Mouse (Mus musculus) embryo, embryonic 11.5 days (tissue): ENCODE measurements around the gene Hes3.

Experiments used
- DNase-seq: peaks from one replicate; pipeline ENCODE4 v3.0.0-alpha.2; 2012; ENCODE audit warnings: low read depth, low spot score

Gene Hes3

DNA sequence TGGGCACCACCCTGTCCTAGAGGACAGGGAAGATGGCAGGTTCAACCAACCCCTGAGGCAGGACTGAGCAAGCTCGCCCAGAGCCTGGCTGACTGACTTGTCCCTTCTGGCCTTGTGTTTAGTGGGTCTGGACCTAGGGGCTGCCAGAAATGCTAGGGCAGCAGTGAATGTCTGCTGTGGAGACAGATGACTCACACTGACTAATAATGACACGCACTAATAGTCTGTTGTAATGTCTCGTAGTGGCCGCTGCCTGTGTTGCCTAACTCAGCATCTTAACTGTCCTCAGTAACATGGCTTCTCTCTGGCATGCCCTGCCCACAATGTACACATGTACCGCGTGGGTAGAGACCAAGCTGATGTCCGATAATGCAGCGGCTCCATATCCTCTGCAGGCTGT is 31.0 kb downstream of the Hes3 start:
- no peak for DNase-seq

DNA sequence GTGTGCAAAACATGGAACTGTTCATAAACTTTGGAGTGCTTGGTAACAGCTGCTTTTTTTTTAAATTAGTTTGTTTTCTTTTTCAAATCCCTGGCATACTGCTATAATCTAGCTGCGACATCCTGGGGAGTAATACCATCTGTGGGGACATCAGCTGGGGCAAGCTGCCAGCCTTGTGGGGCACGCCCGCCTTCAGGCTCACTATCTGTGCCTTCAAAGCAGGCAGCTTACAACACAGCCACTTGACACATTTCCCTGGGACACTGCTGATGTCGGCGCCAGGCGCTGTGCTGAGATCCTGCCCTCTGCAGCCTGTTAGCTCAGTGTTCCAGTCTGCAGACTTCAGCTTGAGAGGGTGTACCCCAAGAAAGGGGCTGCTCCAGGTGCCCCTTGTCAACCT is 34.4 kb downstream of the Hes3 start:
- no peak for DNase-seq

DNA sequence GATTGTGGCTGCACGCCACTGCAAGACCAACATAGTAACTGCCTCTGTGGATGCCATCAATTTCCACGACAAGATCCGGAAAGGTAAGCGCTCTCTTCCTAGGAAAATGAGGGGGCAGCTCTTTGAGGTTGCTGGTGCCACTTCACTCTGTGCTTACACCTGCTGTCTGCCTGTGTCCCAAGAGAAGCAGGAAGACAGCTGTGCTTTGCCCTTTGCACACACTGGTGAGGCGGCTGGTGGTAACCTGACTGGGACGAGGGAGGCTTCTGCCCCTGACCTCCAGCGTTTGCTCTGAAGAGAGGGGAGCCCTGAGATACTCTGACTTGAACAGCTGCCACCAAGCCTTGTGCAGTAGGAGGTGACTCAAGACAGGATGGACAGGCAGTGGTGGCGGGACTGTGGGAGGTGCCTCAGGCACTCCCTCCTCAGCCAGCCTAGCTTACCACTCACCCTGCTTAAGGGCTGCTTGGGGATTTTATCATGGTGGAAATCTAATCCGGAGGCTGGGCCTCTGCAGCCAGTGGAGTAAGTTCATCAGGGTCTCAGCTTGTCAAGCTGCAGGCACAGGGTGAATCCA is 38.2 kb downstream of the Hes3 start:
- DNase-seq = no peak

DNA sequence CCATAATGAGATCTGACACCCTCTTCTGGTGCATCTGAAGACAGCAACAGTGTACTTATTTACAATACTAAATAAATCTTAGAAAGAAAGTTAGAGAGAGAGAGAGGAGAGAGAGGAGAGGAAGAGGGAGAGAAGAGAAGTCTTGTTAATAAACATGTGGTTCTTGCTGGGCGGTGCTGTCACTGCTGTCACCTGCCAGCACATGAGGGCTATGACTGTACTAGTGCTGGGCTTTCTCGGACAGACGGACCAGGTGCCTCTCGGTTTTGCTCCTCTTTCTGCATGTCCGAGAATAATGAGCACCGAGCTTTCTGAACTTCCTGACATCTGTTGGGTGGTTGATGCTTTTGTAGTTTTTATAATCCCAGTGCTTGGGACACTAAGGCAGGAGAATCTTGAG is 40.8 kb downstream of the Hes3 start:
- no peak for DNase-seq

DNA sequence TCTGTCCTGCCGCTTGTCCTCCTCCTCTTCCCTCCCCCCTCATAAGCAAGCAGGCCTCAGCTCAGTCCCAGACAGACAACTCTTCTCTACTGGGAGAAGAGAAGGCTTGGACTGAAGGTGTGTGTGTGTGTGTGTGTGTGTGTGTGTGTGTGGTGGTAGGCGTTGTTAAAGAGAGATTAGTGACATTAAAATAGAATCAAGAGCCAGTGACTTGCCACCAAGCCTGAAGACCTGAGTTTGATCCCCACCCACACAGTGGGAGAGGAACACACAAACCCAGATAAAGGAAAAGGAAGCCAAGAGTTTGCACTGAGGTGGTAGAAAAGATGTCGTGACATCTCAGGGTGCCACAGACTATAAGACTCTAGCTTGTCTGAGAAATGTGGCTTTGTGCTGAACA is 44.3 kb downstream of the Hes3 start:
- no peak for DNase-seq

DNA sequence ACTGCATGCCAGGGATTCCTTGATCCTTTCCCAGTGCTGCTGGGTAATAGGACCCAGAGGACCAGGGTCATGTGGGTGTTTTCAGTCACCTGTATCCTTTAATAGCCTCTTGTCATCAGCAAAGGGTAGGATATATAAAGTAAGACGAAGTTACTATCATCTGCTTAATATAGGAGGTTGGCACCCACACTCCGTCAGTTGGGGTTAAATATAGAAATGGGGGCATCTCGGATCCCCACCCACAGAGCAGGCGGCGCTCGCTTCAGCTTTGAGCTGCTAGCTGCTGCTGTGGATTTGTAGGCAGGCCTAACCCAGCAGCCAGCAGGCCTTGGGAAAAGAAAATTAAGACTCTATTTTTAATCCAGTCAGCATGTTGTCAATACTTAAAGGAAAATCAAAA is 45.5 kb downstream of the Hes3 start:
- no peak for DNase-seq

DNA sequence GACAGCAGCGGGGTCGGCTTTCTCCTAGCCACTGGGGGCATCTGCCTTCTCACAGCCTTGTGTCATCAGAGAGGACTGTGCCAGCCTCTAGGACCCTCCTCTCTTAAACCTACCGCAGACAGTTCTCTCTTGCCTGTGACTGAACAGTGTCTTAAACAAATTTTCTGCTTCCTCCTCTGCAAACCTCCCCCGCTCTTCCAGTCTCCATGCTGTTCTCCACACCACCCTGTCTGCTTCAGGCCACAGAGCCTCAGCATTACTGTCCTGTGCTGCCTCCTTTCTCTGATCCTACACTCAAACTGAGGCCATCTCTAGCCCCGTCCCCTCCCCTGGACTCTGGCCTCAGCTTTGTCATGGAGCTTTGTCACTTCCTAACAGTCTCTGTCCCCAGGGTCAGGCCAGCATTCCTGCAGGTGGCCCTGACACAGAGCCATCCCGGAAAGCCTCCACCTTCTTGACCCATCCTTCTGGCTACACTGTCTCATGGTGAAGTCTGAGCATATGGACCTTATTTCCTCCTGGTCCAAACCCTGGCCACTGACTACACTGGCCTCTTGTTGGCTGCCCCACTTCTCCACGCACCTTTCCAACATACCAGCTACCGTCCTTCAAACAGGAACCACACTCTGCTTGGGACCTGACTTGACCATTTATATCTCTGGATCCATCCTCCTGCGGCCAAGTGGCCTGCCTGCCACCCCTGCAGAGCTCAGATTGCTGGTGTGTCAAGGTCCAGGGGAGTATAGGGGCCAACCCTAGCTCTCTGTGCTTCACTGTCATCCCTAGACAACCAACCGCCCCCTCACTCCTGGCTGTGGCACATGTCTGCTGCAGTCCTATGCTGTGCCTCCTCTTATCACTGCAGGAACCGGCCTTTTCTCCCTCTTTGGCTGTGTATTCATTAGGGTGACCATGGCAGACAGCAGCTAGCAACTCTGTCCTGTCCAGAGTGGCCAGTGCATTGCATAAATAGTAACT is 46.6 kb downstream of the Hes3 start:
- no peak for DNase-seq

DNA sequence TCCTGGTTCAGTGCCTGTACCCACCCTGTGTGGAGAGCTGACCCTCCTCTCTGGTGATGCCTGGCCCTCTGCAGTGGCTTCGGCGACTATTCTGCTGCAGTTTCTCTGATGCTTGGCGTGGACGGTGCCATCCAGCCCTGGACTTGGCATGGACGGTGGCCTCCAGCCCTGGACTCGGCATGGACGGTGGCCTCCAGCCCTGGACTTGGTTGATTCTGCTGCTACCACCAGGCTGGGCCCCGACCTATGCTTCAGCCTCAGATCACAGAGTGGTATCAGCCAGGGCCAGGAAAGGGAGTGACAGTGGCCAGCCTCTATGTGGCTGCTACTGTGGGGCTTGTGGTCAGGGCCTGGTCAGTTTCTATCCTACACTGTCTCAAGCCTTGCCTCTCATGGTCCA is 47.5 kb downstream of the Hes3 start:
- no peak for DNase-seq

DNA sequence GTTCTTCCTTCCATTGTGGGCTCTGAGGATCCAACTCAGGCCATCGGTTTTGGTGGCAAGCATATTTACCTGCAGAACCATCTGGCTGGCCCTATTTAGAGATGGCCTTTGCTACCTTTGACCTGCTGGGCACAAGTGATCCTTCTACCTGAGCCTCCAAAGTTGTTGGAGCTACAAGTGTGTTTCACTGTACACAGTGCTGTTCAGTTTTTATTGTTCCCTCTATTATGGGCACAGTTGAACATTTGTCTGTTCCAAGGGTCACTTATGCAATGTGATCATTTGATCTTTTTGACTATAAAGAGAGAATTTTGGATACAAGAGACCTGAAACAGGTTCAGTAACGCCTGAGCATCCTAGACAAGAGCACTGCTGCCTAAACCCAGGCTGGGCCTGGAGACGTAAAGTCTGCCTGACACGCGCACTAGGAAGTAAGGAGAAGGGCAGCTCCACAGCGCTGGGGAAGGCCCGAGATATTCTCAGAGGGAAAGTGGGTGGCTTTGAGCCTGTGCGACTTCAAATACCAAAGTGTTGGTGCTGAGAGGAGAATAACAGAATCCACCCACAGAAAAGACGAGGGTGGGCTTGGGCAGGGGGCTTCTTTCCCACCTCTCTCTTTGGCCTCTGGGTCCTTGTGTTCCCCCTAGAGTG is 48.1 kb downstream of the Hes3 start:
- DNase-seq = no peak

DNA sequence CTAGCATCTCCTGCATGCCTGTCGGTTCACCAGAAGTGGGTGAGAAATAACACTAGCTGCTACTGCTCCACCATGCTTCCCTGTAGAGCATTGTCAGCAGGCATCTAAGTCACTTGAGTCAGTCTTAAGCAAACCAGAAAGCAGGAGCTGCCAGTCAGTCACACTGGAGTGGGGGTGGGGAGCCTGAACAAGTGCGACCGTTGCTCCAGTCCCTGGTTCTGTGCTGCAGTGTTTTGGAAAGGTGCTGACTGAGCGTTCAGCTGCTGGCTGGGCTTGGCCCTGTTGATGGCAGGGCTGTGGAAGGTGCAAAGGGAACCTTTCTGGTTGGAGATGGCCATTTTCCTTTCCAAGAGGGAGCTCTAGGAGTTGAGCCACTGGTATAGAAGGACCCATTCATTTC is 51.5 kb downstream of the Hes3 start:
- DNase-seq = no peak
